Mouse (Mus musculus) gastrocnemius, adult 18-20 months (tissue): ENCODE data around the gene Tbcb. TPM values are rescaled to one million over a fixed set of nuclear protein-coding genes. Genes with fewer than 3 reads are reported as not detected.
"Not testable (repeated sequence)": the region's sequence is repeated elsewhere in the genome, so short reads cannot be mapped to it uniquely, and the experiment has no call there.

Experiments used
- DNase-seq: peaks from one replicate; pipeline ENCODE4 v3.0.0; 2021; ENCODE audit warnings: low spot score
- long read RNA-seq, 2 experiments: library from polyadenylated mRNA; stranded (forward); transcript quantifications; one replicate each; pipeline ENCODE4 v2.0.0; 2021
- total RNA-seq, 2 experiments: library from RNA; stranded (reverse); gene quantifications; 2 replicates each; pipeline ENCODE4 v1.2.3; 2021

Gene Tbcb
- 10 to 100 TPM; 29.6 to 31.9 TPM for total RNA-seq
- long read RNA-seq, experiment 1, transcript Tbcb-201 (6 exons, 1,416 nt): major isoform, 18 of 21 reads
- long read RNA-seq, experiment 1, partial matches to known transcripts: 2 of 21 reads
- long read RNA-seq, experiment 1, other reads (novel, unspliced or antisense): 1 of 21 reads
- long read RNA-seq, experiment 2, transcript Tbcb-201 (6 exons, 1,416 nt): major isoform, 13 of 14 reads
- long read RNA-seq, experiment 2, partial matches to known transcripts: 0 of 14 reads
- long read RNA-seq, experiment 2, other reads (novel, unspliced or antisense): 1 of 14 reads

GRCm38 (mm10) chr7:30231669-30232454 lies at the start of gene Tbcb, which contains the start of gene Polr2i:
Gene Tbcb, minus strand, starts transcription at chr7:30232272.
Gene Polr2i, plus strand, starts transcription at chr7:30231948.
- peak; percentile 98 for DNase-seq

DNA sequence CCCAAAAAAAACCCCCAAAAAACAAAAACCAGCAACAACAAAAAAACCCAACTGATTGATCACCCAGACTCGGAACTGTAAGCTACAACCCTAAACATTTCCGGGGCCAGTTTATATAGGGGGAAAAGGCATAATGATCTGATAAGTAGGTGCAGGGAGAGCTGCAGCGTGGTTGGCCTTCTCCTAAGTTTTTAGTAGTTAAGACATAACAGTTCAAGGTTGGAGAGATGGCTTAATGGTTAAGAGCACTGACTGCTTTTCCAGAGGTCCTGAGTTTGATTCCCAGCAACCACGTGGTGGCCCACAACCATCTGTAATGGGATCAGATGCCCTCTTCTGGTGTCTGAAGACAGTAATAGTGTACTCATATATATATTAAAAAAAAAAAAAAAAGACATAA lies 49.5 kb upstream of the Tbcb start:
- DNase-seq: no peak

DNA sequence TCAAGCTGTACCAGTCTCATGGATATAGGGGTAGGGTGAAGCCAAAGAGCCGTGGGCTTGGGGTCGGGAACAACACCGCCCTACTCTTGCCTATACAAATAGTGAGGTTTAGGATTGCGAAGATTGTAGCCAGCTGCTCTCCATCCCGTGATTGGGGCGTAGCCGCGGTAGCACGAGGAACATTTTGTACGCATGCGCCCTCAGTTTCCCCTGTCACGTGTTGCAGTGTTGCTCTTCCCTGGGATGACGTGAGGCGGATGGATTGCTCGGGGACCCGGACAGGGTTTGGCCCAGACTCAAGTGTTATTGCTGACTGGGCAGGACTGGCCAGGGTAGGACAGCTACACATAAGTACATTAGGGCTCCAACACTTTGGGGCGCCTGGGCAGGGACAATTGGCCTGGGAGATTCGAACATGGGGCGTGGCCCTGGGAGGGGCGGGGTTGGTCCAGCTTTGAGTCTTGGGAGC lies 48.6 kb upstream of the Tbcb start:
- peak; percentile 89 for DNase-seq

DNA sequence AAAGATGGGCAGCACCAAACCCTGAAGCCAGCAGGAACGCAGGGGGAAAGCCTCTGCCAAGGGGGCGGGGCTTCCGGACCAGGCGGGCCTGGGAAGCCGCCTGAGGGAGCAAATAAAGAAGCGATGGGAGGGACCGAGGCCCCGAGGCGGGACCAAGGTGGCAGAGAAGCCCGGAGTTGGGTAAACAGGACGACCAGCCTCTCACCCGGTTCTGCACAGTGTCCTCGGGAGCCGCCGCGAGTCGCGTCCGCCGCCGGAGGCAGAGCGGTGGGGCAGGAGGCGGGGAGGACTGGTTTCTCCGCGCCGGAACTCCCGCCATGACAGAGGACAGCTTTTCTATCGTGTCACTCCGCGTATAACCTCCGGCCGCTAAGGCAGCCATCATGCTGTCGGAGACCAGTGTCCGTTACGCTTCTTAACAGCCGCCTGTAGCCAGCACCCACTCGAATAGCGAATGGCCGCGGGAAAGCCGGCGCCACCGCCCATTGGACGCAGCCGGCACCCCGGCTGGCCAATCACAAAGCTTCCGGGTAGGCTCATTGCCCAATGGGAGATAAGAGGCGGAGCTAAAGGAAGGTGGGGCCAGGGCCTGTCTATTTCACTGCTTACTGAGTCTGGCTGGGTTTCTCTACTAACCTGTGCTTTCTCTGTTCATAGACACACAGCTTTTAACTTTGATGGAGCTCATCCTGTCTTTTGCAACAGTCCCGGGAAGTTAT lies 48.0 kb upstream of the Tbcb start, which contains the start of the genes Thap8 and Wdr62:
TSS of gene Thap8 (plus strand) at position 144 of the 719 bp plus-strand sequence.
TSS of gene Wdr62 (minus strand) at position 469 of the 719 bp plus-strand sequence.
- peak; percentile 93 for DNase-seq

DNA sequence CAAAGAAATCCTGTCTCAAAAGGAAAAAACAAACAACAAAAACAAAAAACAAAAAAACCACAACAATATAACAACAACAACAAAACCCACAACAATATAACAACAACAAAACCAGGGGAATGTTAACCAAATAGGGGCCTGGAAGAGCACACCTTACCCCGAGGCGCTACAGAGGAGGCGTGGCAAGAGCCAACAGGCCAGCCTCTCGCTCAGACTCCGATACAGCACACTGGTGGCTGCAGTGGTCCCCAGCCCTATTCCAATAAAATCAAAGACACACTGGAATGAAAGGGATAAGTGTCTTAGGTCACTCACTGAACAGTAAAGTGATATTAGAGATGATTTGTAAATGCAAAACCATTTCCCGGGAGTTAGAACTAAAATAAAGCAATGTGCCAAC lies 47.5 kb upstream of the Tbcb start:
- no peak for DNase-seq

GRCm38 (mm10) chr7:30278911-30279310 lies 46.8 kb upstream of the Tbcb start:
- DNase-seq: no peak

DNA sequence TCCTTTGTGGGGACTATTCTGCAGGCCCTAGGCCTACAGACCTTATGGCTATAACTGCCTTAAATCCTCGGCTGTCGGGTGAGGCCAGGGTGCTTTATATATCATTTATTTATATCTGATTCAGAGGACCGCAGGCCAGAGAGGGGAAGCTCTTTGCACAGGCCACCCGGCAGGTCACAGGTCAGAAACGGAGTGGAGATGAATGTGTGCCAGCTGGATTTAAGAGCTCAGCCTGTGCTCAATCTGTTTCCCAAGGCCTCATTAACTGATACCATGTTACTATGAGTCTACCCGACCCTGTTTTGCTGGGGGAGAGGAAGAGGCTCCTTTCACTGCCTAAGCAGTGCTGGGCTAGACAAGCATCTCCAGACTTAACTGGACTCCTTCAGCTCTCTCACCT lies 42.3 kb upstream of the Tbcb start:
- DNase-seq: no peak

DNA sequence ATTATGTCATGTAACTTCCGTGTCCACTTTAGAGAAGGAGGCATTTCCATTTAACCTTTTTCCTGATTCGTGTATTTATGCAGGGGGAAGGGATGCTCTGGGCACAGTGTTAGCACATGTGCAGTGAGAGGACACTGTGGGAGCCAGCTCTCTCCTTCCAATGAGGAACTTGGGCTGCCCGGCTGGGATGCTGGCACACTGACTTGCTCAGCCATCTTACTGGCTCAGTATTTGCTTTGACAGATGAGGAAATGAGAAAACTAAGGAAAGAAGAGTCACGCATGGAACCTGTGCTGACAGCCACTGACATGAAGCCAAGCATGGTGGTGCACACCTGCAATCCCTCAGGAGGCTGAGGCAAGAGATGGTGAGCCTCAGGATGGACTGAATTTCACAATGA lies 37.6 kb upstream of the Tbcb start:
- no peak for DNase-seq

- no peak for DNase-seq
These were observed 34.7 kb upstream of the Tbcb start for GRCm38 (mm10) chr7:30266780-30267179.

DNA sequence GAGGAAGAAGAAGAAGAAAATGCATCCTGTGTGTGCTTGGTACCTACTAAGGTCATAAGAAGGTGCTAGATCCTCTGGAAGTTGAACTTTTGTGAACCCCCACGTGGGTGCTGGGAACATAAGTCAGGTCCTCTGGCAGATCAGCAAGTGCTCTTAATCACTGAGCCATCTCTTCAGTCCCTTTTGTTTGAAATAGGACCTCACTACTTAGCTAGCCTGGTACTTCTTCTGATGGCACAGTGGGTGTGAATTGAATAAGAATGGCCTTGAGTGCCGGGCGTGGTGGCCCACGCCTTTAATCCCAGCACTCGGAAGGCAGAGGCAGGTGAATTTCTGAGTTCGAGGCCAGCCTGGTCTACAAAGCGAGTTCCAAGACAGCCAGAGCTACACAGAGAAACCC lies 33.9 kb upstream of the Tbcb start:
- no peak for DNase-seq

DNA sequence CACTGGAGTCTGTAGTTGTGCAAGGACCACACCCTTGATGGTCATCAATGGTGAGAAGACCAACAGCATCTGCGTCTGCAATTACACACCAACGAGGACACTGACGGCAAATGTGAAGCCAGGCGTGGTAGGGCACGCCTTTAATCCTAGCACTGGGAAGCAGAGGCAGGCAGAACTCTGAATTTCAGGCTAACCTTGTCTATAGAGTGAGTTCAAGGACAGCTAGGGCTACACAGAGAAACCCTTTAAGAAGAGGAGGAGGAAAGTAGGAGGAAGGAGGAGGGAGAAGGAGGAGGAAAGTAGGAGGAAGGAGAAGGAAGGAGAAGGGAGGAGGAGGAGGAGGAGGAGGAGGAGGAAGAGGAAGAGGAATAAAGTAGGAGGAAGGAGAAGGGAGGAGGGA lies 33.5 kb upstream of the Tbcb start:
- DNase-seq: no peak

DNA sequence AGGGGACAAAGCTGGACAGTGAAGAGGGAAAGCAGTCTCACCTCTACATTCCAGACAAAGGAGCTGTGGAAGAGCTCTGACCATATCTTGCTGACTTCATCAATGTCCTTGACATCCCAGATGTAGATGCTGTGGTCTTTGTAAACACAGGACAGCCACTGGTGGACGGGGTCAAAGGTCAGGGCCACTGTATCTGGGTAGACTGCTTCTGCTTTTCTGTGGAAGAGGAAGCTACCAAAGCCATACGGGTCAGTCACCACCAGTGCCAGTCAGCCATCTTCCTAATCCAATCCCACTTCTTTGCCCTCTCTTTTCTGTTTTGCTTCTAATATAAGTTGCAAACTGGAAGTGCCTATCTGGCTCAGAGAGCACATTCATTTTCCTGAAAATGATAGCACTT lies 33.0 kb upstream of the Tbcb start:
- DNase-seq: no peak

GRCm38 (mm10) chr7:30251956-30252954 lies 20.2 kb upstream of the Tbcb start:
- peak; percentile 54 for DNase-seq

GRCm38 (mm10) chr7:30237374-30237773 lies 5.3 kb upstream of the Tbcb start:
- DNase-seq: not testable (repeated sequence)

DNA sequence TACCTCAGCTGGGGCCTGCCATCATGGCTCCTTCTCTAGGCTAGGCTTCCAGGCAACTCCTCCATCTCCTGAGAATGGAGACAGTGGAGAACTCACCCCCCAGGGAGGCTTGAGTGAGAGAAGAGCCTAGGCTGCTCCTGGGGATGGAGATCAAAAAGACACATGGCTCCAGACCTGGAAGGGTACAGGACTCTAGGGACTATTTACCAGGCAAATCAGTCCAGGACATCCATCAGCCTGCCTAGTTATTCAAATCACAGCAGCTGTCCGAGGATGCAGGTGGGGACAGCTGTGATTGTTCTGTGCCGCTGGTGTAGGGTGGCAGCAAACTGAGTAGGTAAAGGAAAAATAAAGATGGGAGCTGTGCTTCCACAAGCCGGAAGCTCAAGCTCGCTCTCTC lies 3.6 kb upstream of the Tbcb start, which contains the start of gene Ovol3:
TSS of gene Ovol3 (minus strand) at position 101 of the 400 bp plus-strand sequence.
- DNase-seq: no peak

DNA sequence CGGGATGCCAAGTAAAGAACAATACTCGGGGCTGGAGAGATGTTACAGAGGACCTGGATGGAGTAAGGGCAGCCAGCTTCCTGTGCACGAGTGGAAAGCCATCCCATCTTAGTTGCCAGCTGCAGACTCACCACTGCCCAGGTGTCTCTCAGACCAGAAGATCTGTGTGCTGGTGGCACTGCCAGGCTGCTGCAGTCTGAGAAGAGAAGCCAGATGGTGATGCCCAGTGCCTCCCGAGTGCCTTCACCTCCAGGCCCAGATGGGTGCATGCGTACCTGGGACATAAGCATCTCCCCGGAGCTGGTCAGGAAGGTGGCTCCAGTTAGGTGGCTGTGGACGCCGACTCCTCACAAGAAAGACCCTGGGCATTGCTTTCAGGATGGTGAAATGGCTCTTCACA lies 3.0 kb upstream of the Tbcb start:
- DNase-seq: no peak

DNA sequence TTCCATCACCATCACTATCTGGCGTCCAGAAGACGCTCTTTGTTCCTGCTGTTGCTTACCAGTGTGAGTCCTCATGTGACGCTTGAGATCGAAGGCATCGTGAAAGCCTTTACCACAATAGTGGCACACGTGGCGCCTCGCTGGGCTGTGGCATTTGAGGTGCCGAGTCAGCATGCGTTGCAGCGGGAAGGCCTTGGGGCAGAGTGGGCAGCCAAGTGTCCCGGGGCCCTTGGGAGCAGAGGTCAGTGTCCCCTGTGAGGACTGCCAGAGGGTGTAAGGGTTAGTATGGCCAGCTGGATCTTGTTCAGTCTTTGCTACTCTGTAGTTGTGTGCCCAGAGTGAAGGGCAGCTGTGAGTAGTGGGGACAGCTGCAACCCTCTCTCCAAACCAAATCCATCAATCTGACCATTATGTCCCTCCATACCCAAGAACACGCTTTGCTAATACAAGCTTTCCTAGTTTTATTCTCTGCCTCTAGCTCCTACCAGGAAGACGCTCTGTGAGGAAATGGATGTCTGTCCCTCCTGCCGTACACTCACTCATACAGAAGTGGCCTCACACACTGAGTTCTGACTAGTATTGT lies 2.3 kb upstream of the Tbcb start:
- peak; percentile 48 for DNase-seq

GRCm38 (mm10) chr7:30233387-30233786 lies 1.3 kb upstream of the Tbcb start:
- DNase-seq: no peak

- DNase-seq: peak; percentile 50
These were observed 618 bp upstream of the Tbcb start for GRCm38 (mm10) chr7:30232631-30233148.

DNA sequence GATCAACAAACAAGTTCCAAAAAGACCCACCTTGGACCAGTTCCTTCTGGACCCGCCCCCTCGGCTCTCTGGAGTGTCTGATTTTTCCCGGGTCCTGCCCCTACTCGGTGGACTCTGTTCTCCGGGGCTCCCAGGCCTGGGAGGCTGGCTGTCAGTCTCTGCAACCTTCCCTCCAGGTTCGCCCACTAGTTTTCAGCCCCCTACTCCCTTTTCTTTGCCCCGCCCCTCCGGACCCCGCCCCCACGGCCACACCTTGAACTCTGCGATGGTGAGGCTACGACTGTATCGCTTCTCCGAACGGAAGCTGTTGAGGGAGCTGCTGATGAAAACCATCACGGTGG lies 774 bp downstream of the Tbcb start:
- DNase-seq: peak; percentile 15
